Mouse (Mus musculus) E14TG2a.4 (cell line): ENCODE data around the gene Eno1.

Experiments
- CTCF ChIP-seq: conservative IDR thresholded peaks from 2 replicates; pipeline ENCODE4 v1.5.1; 2014; ENCODE audit warnings: low read length
- NANOG ChIP-seq: IDR thresholded peaks from 2 replicates; pipeline ENCODE4 v1.6.1; 2014; ENCODE audit warnings: borderline replicate concordance, low read length, mixed read lengths

DNA sequence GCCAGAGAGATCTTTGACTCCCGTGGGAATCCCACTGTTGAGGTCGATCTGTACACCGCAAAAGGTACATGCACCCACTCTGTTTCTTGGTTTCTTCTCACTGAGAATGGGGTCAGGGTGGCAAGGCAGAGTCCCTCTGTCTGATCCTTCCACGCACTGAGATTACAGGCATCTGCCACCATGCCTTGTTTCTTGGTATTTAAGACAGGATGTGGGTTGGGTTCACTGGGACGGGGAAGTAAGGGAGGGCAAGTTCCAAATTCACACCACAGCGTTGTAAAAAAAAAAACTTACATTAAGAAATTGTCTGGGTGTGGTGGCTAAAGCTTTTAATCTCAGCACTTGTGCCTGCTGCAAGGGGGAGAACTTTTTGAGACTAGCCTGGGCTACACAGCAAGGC is 3.0 kb downstream of the Eno1 start:
- TF ChIP-seq CTCF (no peak), NANOG (no peak)
